Mouse (Mus musculus) kidney, adult 2 months (tissue): ENCODE measurements around the gene Slco2a1. TPM values are rescaled to one million over a fixed set of nuclear protein-coding genes. Genes with fewer than 3 reads are reported as not detected.

Experiments used
- DNase-seq: peaks from one replicate; pipeline ENCODE4 v3.0.0; 2021
- H3K27ac ChIP-seq: fragments of 200-500 bp; 2 replicates; pipeline ENCODE4 v1.5.1; 2012; ENCODE audit warnings: low read depth, low read length, control low read depth, inconsistent platforms; ENCODE audit not compliant: insufficient read depth
- H3K27me3 ChIP-seq: fragments of 200-500 bp; replicated peaks from 2 replicates; pipeline ENCODE4 v1.6.1; 2012; ENCODE audit warnings: mild to moderate bottlenecking, moderate library complexity, low read length, inconsistent platforms; ENCODE audit not compliant: control insufficient read depth, insufficient read depth
- H3K36me3 ChIP-seq: fragments of 200-500 bp; 2 replicates; pipeline ENCODE4 v1.6.1; 2012; ENCODE audit warnings: mild to moderate bottlenecking, moderate library complexity, low read length, inconsistent platforms; ENCODE audit not compliant: control insufficient read depth, insufficient read depth
- H3K4me1 ChIP-seq: fragments of 200-500 bp; 2 replicates; pipeline ENCODE4 v1.6.1; 2011; ENCODE audit warnings: low read length; ENCODE audit not compliant: control insufficient read depth, insufficient read depth
- H3K4me3 ChIP-seq: fragments of 200-500 bp; 2 replicates; pipeline ENCODE4 v1.5.1; 2011; ENCODE audit warnings: mild to moderate bottlenecking, low read depth, low read length, control low read depth; ENCODE audit not compliant: insufficient read depth
- CTCF ChIP-seq: fragments of 200-500 bp; conservative IDR thresholded peaks from 2 replicates; pipeline ENCODE4 v1.5.1; 2011; ENCODE audit warnings: low read depth, mild to moderate bottlenecking, control low read depth, low read length, moderate library complexity, mixed read lengths; ENCODE audit not compliant: insufficient read depth, insufficient read length
- POLR2A ChIP-seq: fragments of 200-500 bp; IDR thresholded peaks from one replicate; pipeline ENCODE4 v1.6.1; 2011; ENCODE audit warnings: low read depth, low read length, control low read depth
- WGBS: fragments of 180-500 bp; shearing (Covaris S2); methylation state at CpG from one replicate; pipeline ENCODE4 v1.1.7; 2018; 5-methylcytosine and 5-hydroxymethylcytosine counted together
- polyA plus RNA-seq: library from polyadenylated mRNA; depleted of rRNA; stranded (reverse); fragments of >200 nt; gene quantifications from 2 replicates; pipeline ENCODE4 v1.2.3, GENCODE M21; 2012

Gene Slco2a1
- polyA plus RNA-seq, 1 experiment, result 23.6 TPM

GRCm38 (mm10) chr9:103036971-103037391 is 48.5 kb downstream of the Slco2a1 start:
- 63% methylated on average over 8 of the region's 8 CpGs for WGBS
- H3K27me3 ChIP-seq, result no peaks in the 10 kb centered on the region
- H3K27ac ChIP-seq, result no peak overlapping the region
- no peak for DNase-seq
- H3K4me1 ChIP-seq, result 0 out of 2 replicates have a peak, but pooled peaks cover 1% of the 10 kb centered on the region
- TF ChIP-seq CTCF (no peak), POLR2A (no peak)
- H3K4me3 ChIP-seq, result no peak overlapping the region
- no peaks in the 10 kb centered on the region for H3K36me3 ChIP-seq

- H3K27me3 ChIP-seq, result no peaks in the 10 kb centered on the region
- no peak for DNase-seq
- WGBS, result 75% methylated on average over 2 of the region's 2 CpGs
- TF ChIP-seq POLR2A (no peak), CTCF (no peak)
- H3K36me3 ChIP-seq, result no peaks in the 10 kb centered on the region
- H3K27ac ChIP-seq, result no peak overlapping the region
- no peak overlapping the region for H3K4me3 ChIP-seq
- no peaks in the 10 kb centered on the region for H3K4me1 ChIP-seq
These were observed 49.8 kb downstream of the Slco2a1 start for GRCm38 (mm10) chr9:103038266-103038665.

- WGBS, result 85% methylated on average over 7 of the region's 7 CpGs
- no peaks in the 10 kb centered on the region for H3K27me3 ChIP-seq
- TF ChIP-seq CTCF (no peak), POLR2A (no peak)
- no peak for DNase-seq
- no peaks in the 10 kb centered on the region for H3K4me1 ChIP-seq
- H3K36me3 ChIP-seq, result no peaks in the 10 kb centered on the region
- H3K4me3 ChIP-seq, result no peak overlapping the region
- no peak overlapping the region for H3K27ac ChIP-seq
These were observed 50.2 kb downstream of the Slco2a1 start for GRCm38 (mm10) chr9:103038705-103039104.

- no peak overlapping the region for H3K27ac ChIP-seq
- H3K4me3 ChIP-seq, result no peak overlapping the region
- no peaks in the 10 kb centered on the region for H3K36me3 ChIP-seq
- DNase-seq, result no peak
- no peak for TF ChIP-seq POLR2A
- no peak for TF ChIP-seq CTCF
- H3K27me3 ChIP-seq, result no peaks in the 10 kb centered on the region
- 65% methylated on average over 2 of the region's 2 CpGs for WGBS
- no peaks in the 10 kb centered on the region for H3K4me1 ChIP-seq
These were observed 52.1 kb downstream of the Slco2a1 start for GRCm38 (mm10) chr9:103040581-103040980.

GRCm38 (mm10) chr9:103045406-103045805 is 56.9 kb downstream of the Slco2a1 start:
- Histone ChIP-seq H3K27ac (no peak overlapping the region), H3K36me3 (no peaks in the 10 kb centered on the region), H3K27me3 (no peaks in the 10 kb centered on the region), H3K4me1 (peaks cover 9% of the 10 kb centered on the region; the same call in 1 of the 2 replicates), H3K4me3 (no peak overlapping the region)
- peak; percentile 53 for DNase-seq
- TF ChIP-seq POLR2A (no peak), CTCF (no peak)
- 90% methylated on average over 1 of the region's 1 CpGs for WGBS

GRCm38 (mm10) chr9:103049049-103049511 is 60.6 kb downstream of the Slco2a1 start:
- Histone ChIP-seq H3K27ac (no peak overlapping the region), H3K4me3 (no peak overlapping the region), H3K36me3 (no peaks in the 10 kb centered on the region), H3K27me3 (no peaks in the 10 kb centered on the region), H3K4me1 (peaks cover 9% of the 10 kb centered on the region; the same call in 1 of the 2 replicates)
- DNase-seq, result peak; percentile 70
- WGBS, result 23% methylated on average over 7 of the region's 7 CpGs
- no peak for TF ChIP-seq CTCF
- TF ChIP-seq POLR2A, result no peak

GRCm38 (mm10) chr9:103053829-103054228 is 65.3 kb downstream of the Slco2a1 start:
- Histone ChIP-seq H3K4me3 (no peak overlapping the region), H3K27ac (no peak overlapping the region), H3K4me1 (0 out of 2 replicates have a peak, but pooled peaks cover 3% of the 10 kb centered on the region), H3K36me3 (no peaks in the 10 kb centered on the region), H3K27me3 (no peaks in the 10 kb centered on the region)
- 65% methylated on average over 7 of the region's 7 CpGs for WGBS
- TF ChIP-seq POLR2A, result no peak
- TF ChIP-seq CTCF, result no peak
- no peak for DNase-seq
